Mouse (Mus musculus) stomach, embryonic 15.5 days (tissue): Measurements from ENCODE around the gene Tnfsf15. TPM values are rescaled to one million over a fixed set of nuclear protein-coding genes. Genes with fewer than 3 reads are reported as not detected.

ENCODE experiments used
- ATAC-seq: fragments of 200-750 bp; cut with Nextera tagmentation; 2 replicates; pipeline ENCODE4 v1.8.0; 2017; ENCODE audit warnings: low read depth, moderate number of reproducible peaks, moderate TSS enrichment; ENCODE audit not compliant: insufficient read depth, low FRiP score
- H3K27ac ChIP-seq: fragments of 300-500 bp; sonication (generic); 2 replicates; pipeline ENCODE4 v1.5.1; 2015; ENCODE audit warnings: mild to moderate bottlenecking, inconsistent platforms
- H3K27me3 ChIP-seq: fragments of 300-500 bp; sonication (generic); replicated peaks from 2 replicates; pipeline ENCODE4 v1.6.1; 2015; ENCODE audit warnings: inconsistent platforms
- H3K36me3 ChIP-seq: fragments of 300-500 bp; sonication (generic); 2 replicates; pipeline ENCODE4 v1.6.1; 2015; ENCODE audit warnings: inconsistent platforms
- H3K4me1 ChIP-seq: fragments of 300-500 bp; sonication (generic); 2 replicates; pipeline ENCODE4 v1.6.1; 2015; ENCODE audit warnings: inconsistent platforms
- H3K4me2 ChIP-seq: fragments of 300-500 bp; sonication (generic); 2 replicates; pipeline ENCODE4 v1.6.1; 2015; ENCODE audit warnings: mild to moderate bottlenecking, inconsistent platforms
- H3K4me3 ChIP-seq: fragments of 300-500 bp; sonication (generic); replicated peaks from 2 replicates; pipeline ENCODE4 v1.5.1; 2015; ENCODE audit warnings: inconsistent platforms
- H3K9ac ChIP-seq: fragments of 300-500 bp; sonication (generic); 2 replicates; pipeline ENCODE4 v1.6.1; 2015; ENCODE audit warnings: inconsistent platforms
- H3K9me3 ChIP-seq: fragments of 300-500 bp; sonication (generic); 2 replicates; pipeline ENCODE4 v1.6.1; 2016; ENCODE audit warnings: inconsistent platforms
- WGBS: fragments of 180-500 bp; shearing (Covaris S2); methylation state at CpG from one replicate; pipeline ENCODE4 v1.1.7; 2015; 5-methylcytosine and 5-hydroxymethylcytosine counted together
- polyA plus RNA-seq: library from polyadenylated mRNA; unstranded; fragments of >200 nt; fragmentation: Nextera tagmentation; extraction: Ambion mirVana; gene quantifications from 2 replicates; pipeline ENCODE4 v1.2.1, GENCODE M21; 2015

Tnfsf15 gene
- polyA plus RNA-seq, 1 experiment from 2014 or later: 0.10 TPM

DNA sequence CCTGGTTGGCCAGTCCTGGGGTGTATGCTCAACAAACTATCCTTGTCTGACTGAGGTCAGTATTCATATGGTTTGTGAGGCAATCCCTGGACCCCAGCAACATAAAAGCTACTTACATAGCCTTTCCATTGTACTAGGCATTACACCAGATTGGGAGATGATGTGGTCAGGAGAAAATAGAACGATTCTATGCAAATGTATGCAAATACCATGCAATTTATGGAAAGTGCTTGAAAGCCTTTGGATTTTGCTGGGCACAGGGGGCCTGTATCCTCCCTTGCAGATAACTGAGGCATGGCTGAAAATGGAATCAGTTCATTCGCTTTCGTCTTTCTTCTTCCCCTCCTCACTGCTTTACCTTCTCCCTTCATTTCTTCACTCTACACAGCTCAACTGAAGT, 63.4 kb downstream of the Tnfsf15 start:
- Histone ChIP-seq H3K4me1 (no peaks in the 10 kb centered on the region), H3K4me3 (no peak overlapping the region), H3K9ac (no peak overlapping the region), H3K36me3 (no peaks in the 10 kb centered on the region), H3K4me2 (no peak overlapping the region), H3K27ac (no peak overlapping the region), H3K27me3 (no peaks in the 10 kb centered on the region), H3K9me3 (no peaks in the 10 kb centered on the region)
- ATAC-seq: no peak
- WGBS: 92% methylated on average over 3 of the region's 3 CpGs

Other genes starting within 250 kb of the Tnfsf15 start
- gene Whrn, start 249.1 kb downstream of the Tnfsf15 start, polyA plus RNA-seq: 4.1 and 4.3 TPM in 2 replicates
- gene Atp6v1g1, start 200.3 kb downstream of the Tnfsf15 start, polyA plus RNA-seq: 248 and 268 TPM in 2 replicates
- gene Tmem268, start 186.3 kb downstream of the Tnfsf15 start, polyA plus RNA-seq: 8.2 and 8.3 TPM in 2 replicates
- not detected in 2 replicates for gene Gm11213, start 139.9 kb downstream of the Tnfsf15 start, polyA plus RNA-seq
- gene Tex48, start 122.7 kb downstream of the Tnfsf15 start, polyA plus RNA-seq: not detected in 2 replicates
- gene Gm11214, start 81.7 kb downstream of the Tnfsf15 start, polyA plus RNA-seq: not detected in 2 replicates
- 0.05 and 0.08 TPM in 2 replicates for gene Tnfsf8, start 116.2 kb upstream of the Tnfsf15 start, polyA plus RNA-seq